Mouse (Mus musculus): Measurements from ENCODE around the gene Ddr2. TPM values are rescaled to one million over a fixed set of nuclear protein-coding genes. Genes with fewer than 3 reads are reported as not detected.

Gene Ddr2
- polyA plus RNA-seq, 1 experiment from 2014 or later = 9.8 TPM

DNA sequence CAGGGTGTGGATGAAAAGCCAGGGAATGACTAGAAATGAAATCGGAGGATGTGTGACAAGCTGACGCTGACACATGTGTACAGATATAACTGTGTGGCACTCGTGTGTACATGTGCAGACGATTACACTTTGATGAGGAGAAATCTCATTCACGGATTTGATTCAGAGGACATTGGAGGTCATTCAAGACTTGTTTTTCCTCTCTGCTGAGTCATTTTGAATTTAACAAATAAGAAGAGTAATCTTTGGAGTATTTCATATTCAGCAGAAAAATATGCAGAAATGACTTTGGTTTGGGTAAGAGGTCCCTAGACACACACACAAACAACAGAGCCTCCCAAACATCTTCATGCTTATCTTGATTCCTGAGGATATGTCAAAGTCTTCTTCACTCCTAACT, 67.6 kb downstream of the Ddr2 start:
- 84% methylated on average over 5 of the region's 5 CpGs for WGBS
- DNase-seq (ENCODE audit: low spot score) = no peak
- Histone ChIP-seq H3K36me3 (ENCODE audit: control insufficient read depth, insufficient read depth, low read length) (no peaks in the 10 kb centered on the region), H3K4me1 (replicated peaks; ENCODE audit: control insufficient read depth, insufficient read depth, low read length) (no peaks in the 10 kb centered on the region), H3K9ac (ENCODE audit: low read depth, low read length) (no peak overlapping the region), H3K27me3 (replicated peaks; ENCODE audit: control insufficient read depth, insufficient read depth, low read length) (no peaks in the 10 kb centered on the region), H3K27ac (ENCODE audit: low read depth, low read length) (no peak overlapping the region), H3K9me3 (ENCODE audit: control insufficient read depth, low read length) (no peaks in the 10 kb centered on the region), H3K4me2 (no peak overlapping the region), H3K4me3 (ENCODE audit: low read depth, low read length) (no peak overlapping the region)
- no peak for ATAC-seq (replicated peaks; ENCODE audit: low FRiP score)

DNA sequence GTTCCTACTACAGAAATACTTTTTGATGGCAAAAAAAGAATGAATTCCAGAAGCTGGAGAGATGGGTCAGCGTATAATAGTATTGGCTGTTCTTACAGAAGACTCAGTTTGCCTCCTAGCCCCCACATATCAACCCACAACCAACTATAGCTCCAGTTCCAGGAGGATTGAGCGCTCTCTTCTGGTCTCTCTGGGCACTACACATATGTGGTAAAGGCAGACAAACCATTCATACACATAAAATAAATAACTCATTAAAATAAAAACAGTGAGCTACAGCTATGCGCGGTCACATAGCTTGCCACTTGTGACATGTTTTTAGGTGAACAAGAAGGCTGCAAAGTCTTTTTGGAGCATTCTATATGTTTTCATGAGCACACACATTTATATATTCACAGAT, 71.2 kb downstream of the Ddr2 start:
- WGBS = 57% methylated on average over 4 of the region's 4 CpGs
- no peak for DNase-seq (ENCODE audit: low spot score)
- Histone ChIP-seq H3K36me3 (ENCODE audit: control insufficient read depth, insufficient read depth, low read length) (no peaks in the 10 kb centered on the region), H3K4me3 (ENCODE audit: low read depth, low read length) (no peak overlapping the region), H3K27me3 (replicated peaks; ENCODE audit: control insufficient read depth, insufficient read depth, low read length) (no peaks in the 10 kb centered on the region), H3K9me3 (ENCODE audit: control insufficient read depth, low read length) (no peaks in the 10 kb centered on the region), H3K27ac (ENCODE audit: low read depth, low read length) (no peak overlapping the region), H3K4me1 (replicated peaks; ENCODE audit: control insufficient read depth, insufficient read depth, low read length) (no peaks in the 10 kb centered on the region), H3K4me2 (no peak overlapping the region), H3K9ac (ENCODE audit: low read depth, low read length) (no peak overlapping the region)
- ATAC-seq (replicated peaks; ENCODE audit: low FRiP score) = no peak

- Histone ChIP-seq H3K4me3 (ENCODE audit: low read depth, low read length) (no peak overlapping the region), H3K4me2 (no peak overlapping the region), H3K4me1 (replicated peaks; ENCODE audit: control insufficient read depth, insufficient read depth, low read length) (no peaks in the 10 kb centered on the region), H3K9ac (ENCODE audit: low read depth, low read length) (no peak overlapping the region), H3K9me3 (ENCODE audit: control insufficient read depth, low read length) (no peaks in the 10 kb centered on the region), H3K36me3 (ENCODE audit: control insufficient read depth, insufficient read depth, low read length) (no peaks in the 10 kb centered on the region), H3K27ac (ENCODE audit: low read depth, low read length) (no peak overlapping the region), H3K27me3 (replicated peaks; ENCODE audit: control insufficient read depth, insufficient read depth, low read length) (no peaks in the 10 kb centered on the region)
- WGBS = 31% methylated on average over 3 of the region's 3 CpGs
- DNase-seq (ENCODE audit: low spot score) (no peak), ATAC-seq (replicated peaks; ENCODE audit: low FRiP score) (no peak)
Observed at GRCm38 (mm10) chr1:170035575-170035974, 75.0 kb downstream of the Ddr2 start.

DNA sequence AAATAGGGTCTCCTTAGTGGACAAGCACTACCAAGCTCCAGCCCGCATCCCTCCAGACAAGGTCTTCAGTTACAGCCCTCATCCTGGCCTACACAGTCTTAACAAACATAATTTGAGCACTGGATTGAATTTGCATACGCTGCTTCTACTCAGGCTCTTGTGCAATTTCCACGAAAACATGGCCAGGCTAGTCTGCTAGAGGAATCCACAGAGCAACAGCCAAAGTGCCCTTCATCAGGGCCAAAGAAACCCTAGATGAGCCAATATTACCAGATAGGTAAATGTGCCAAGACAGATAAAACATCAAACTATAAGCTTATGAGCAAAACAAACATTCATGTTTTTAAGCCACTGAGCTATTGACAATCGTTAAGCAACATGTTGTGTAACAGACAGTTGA, 75.6 kb downstream of the Ddr2 start:
- no peak overlapping the region for H3K27ac ChIP-seq (ENCODE audit: low read depth, low read length)
- H3K9ac ChIP-seq (ENCODE audit: low read depth, low read length) = no peak overlapping the region
- ATAC-seq (replicated peaks; ENCODE audit: low FRiP score) = no peak
- no peaks in the 10 kb centered on the region for H3K9me3 ChIP-seq (ENCODE audit: control insufficient read depth, low read length)
- no peak for DNase-seq (ENCODE audit: low spot score)
- H3K4me2 ChIP-seq = no peak overlapping the region
- no peaks in the 10 kb centered on the region for H3K27me3 ChIP-seq (replicated peaks; ENCODE audit: control insufficient read depth, insufficient read depth, low read length)
- H3K4me1 ChIP-seq (replicated peaks; ENCODE audit: control insufficient read depth, insufficient read depth, low read length) = no peaks in the 10 kb centered on the region
- no peak overlapping the region for H3K4me3 ChIP-seq (ENCODE audit: low read depth, low read length)
- 85% methylated on average over 4 of the region's 4 CpGs for WGBS
- H3K36me3 ChIP-seq (ENCODE audit: control insufficient read depth, insufficient read depth, low read length) = no peaks in the 10 kb centered on the region

GRCm38 (mm10) chr1:170031656-170032055, 78.9 kb downstream of the Ddr2 start:
- H3K27ac ChIP-seq (ENCODE audit: low read depth, low read length) = no peak overlapping the region
- no peaks in the 10 kb centered on the region for H3K9me3 ChIP-seq (ENCODE audit: control insufficient read depth, low read length)
- H3K4me3 ChIP-seq (ENCODE audit: low read depth, low read length) = no peak overlapping the region
- H3K4me2 ChIP-seq = no peak overlapping the region
- no peak overlapping the region for H3K9ac ChIP-seq (ENCODE audit: low read depth, low read length)
- no peaks in the 10 kb centered on the region for H3K27me3 ChIP-seq (replicated peaks; ENCODE audit: control insufficient read depth, insufficient read depth, low read length)
- no peaks in the 10 kb centered on the region for H3K36me3 ChIP-seq (ENCODE audit: control insufficient read depth, insufficient read depth, low read length)
- H3K4me1 ChIP-seq (replicated peaks; ENCODE audit: control insufficient read depth, insufficient read depth, low read length) = no peaks in the 10 kb centered on the region
- DNase-seq (ENCODE audit: low spot score) (no peak), ATAC-seq (replicated peaks; ENCODE audit: low FRiP score) (no peak)
- WGBS = 78% methylated on average over 3 of the region's 3 CpGs

GRCm38 (mm10) chr1:170014784-170015183, 95.8 kb downstream of the Ddr2 start:
- H3K4me3 ChIP-seq (ENCODE audit: low read depth, low read length) = no peak overlapping the region
- H3K27me3 ChIP-seq (replicated peaks; ENCODE audit: control insufficient read depth, insufficient read depth, low read length) = no peaks in the 10 kb centered on the region
- H3K36me3 ChIP-seq (ENCODE audit: control insufficient read depth, insufficient read depth, low read length) = no peaks in the 10 kb centered on the region
- H3K4me1 ChIP-seq (replicated peaks; ENCODE audit: control insufficient read depth, insufficient read depth, low read length) = no peaks in the 10 kb centered on the region
- DNase-seq (ENCODE audit: low spot score) = no peak
- 89% methylated on average over 3 of the region's 3 CpGs for WGBS
- no peak overlapping the region for H3K4me2 ChIP-seq
- peaks cover 17% of the 10 kb centered on the region for H3K9me3 ChIP-seq (ENCODE audit: control insufficient read depth, low read length)
- no peak overlapping the region for H3K9ac ChIP-seq (ENCODE audit: low read depth, low read length)
- H3K27ac ChIP-seq (ENCODE audit: low read depth, low read length) = no peak overlapping the region
- no peak for ATAC-seq (replicated peaks; ENCODE audit: low FRiP score)

DNA sequence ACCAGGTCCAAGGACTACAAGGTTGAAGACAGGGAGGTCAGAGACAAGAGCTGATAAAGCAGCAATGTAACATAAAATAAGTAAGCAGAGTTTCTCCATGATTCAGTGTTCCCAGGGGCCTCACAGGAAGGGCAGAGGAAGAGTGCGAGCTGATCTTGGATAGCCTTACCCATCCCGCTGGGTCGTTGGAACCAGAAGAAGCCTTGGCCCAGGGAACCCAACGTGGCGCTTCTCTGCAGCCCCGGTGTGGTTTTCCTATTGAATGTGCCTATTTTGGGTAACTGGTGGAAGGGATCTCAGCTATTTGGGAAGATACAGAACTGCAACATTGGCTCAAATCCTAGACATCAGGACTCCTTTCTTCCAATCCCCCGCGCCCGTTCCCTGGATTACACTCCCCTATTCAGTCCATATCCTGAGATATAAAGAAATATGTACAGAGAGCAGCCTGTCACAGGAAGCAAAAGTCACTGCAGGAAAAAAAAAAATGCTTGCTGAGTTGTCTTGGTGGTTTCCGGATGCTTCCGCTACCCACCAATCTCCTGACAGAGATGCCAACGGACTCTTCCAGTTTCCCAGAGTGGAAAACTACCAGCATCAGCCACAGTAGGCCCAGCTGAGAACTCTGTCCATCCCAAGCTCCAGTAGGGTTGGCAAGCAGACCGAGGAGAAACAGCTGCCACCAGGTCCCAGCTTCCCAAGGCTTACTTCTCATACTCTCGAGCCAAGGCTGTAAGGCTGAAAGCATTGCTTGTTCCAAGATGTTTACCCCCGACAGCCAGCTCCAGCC, 99.7 kb downstream of the Ddr2 start:
- no peaks in the 10 kb centered on the region for H3K4me1 ChIP-seq (replicated peaks; ENCODE audit: control insufficient read depth, insufficient read depth, low read length)
- H3K9ac ChIP-seq (ENCODE audit: low read depth, low read length) = no peak overlapping the region
- H3K4me3 ChIP-seq (ENCODE audit: low read depth, low read length) = no peak overlapping the region
- no peaks in the 10 kb centered on the region for H3K27me3 ChIP-seq (replicated peaks; ENCODE audit: control insufficient read depth, insufficient read depth, low read length)
- no peaks in the 10 kb centered on the region for H3K36me3 ChIP-seq (ENCODE audit: control insufficient read depth, insufficient read depth, low read length)
- no peak overlapping the region for H3K4me2 ChIP-seq
- H3K27ac ChIP-seq (ENCODE audit: low read depth, low read length) = no peak overlapping the region
- WGBS = 89% methylated on average over 15 of the region's 15 CpGs
- peaks cover 5% of the 10 kb centered on the region; the same call in 1 of the 2 replicates for H3K9me3 ChIP-seq (ENCODE audit: control insufficient read depth, low read length)
- ATAC-seq (replicated peaks; ENCODE audit: low FRiP score) (no peak), DNase-seq (ENCODE audit: low spot score) (no peak)

DNA sequence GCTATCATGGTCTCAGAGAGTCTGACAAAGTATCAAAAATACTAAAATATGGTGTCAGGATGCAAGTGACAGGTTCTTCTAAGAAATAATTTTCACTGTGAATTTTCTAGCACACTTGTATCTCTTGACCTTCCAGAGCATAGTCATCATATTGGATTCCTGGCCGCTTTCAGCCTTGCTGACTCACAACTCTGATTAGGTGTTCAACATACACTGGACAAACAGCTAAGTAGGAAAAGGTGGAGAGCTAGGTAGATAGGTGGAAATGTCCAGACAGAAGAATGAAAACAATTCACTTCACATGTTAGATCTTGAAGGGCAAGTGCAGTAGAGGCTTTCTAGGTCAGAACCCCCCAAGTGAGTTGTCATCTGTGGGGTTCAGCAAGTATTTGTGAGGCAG, 101.3 kb downstream of the Ddr2 start:
- WGBS = 98% methylated on average over 1 of the region's 1 CpGs
- no peak for ATAC-seq (replicated peaks; ENCODE audit: low FRiP score)

GRCm38 (mm10) chr1:170008432-170009220, 101.9 kb downstream of the Ddr2 start:
- H3K4me2 ChIP-seq = no peak overlapping the region
- ATAC-seq (replicated peaks; ENCODE audit: low FRiP score) (no peak), DNase-seq (ENCODE audit: low spot score) (no peak)
- no peak overlapping the region for H3K4me3 ChIP-seq (ENCODE audit: low read depth, low read length)
- H3K4me1 ChIP-seq (replicated peaks; ENCODE audit: control insufficient read depth, insufficient read depth, low read length) = no peaks in the 10 kb centered on the region
- WGBS = 73% methylated on average over 13 of the region's 13 CpGs
- H3K9me3 ChIP-seq (ENCODE audit: control insufficient read depth, low read length) = no peaks in the 10 kb centered on the region
- H3K9ac ChIP-seq (ENCODE audit: low read depth, low read length) = no peak overlapping the region
- H3K27me3 ChIP-seq (replicated peaks; ENCODE audit: control insufficient read depth, insufficient read depth, low read length) = no peaks in the 10 kb centered on the region
- H3K27ac ChIP-seq (ENCODE audit: low read depth, low read length) = no peak overlapping the region
- no peaks in the 10 kb centered on the region for H3K36me3 ChIP-seq (ENCODE audit: control insufficient read depth, insufficient read depth, low read length)

More for the DNA sequence above, 101.3 kb downstream of the Ddr2 start:
- H3K4me2 ChIP-seq = no peak overlapping the region
- H3K9me3 ChIP-seq (ENCODE audit: control insufficient read depth, low read length) = no peaks in the 10 kb centered on the region
- DNase-seq (ENCODE audit: low spot score) = no peak
- H3K4me1 ChIP-seq (replicated peaks; ENCODE audit: control insufficient read depth, insufficient read depth, low read length) = no peaks in the 10 kb centered on the region
- H3K4me3 ChIP-seq (ENCODE audit: low read depth, low read length) = no peak overlapping the region
- H3K27ac ChIP-seq (ENCODE audit: low read depth, low read length) = no peak overlapping the region
- no peak overlapping the region for H3K9ac ChIP-seq (ENCODE audit: low read depth, low read length)
- no peaks in the 10 kb centered on the region for H3K36me3 ChIP-seq (ENCODE audit: control insufficient read depth, insufficient read depth, low read length)
- no peaks in the 10 kb centered on the region for H3K27me3 ChIP-seq (replicated peaks; ENCODE audit: control insufficient read depth, insufficient read depth, low read length)

All from liver, embryonic 11.5 days (tissue).